Mouse (Mus musculus) left cerebral cortex, adult 9 months (tissue): Measurements from ENCODE around the gene Rnaseh2a.
"Not testable (repeated sequence)": the region's sequence is repeated elsewhere in the genome, so short reads cannot be mapped to it uniquely, and the experiment has no call there.

Source experiments
- DNase-seq, 2 experiments: peaks; one replicate each; pipeline ENCODE4 v3.0.0; 2022; ENCODE audit warnings: low spot score in 2 of 2

Gene Rnaseh2a

DNA sequence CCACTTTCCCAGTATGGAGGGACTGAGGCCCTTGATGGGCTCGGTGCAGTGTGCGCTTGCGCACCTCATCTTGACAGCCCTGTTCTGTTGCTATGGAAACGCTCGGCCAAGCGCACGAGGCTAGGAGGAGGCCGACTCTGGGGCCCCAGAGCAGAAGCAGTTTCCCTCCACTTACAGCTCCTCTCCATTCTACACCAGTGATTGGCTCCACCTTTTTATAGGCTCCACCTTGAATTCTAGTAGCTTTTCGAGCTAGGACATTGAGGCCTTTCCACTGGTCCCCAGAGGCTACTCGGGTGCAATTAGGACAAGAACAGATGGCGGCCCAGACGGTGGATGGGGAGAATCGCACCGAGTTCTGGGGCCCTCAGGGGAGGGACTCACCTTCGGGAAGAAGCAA, 34.7 kb downstream of the Rnaseh2a start:
- peak in 1 of 2 experiments; percentile 50 for DNase-seq

DNA sequence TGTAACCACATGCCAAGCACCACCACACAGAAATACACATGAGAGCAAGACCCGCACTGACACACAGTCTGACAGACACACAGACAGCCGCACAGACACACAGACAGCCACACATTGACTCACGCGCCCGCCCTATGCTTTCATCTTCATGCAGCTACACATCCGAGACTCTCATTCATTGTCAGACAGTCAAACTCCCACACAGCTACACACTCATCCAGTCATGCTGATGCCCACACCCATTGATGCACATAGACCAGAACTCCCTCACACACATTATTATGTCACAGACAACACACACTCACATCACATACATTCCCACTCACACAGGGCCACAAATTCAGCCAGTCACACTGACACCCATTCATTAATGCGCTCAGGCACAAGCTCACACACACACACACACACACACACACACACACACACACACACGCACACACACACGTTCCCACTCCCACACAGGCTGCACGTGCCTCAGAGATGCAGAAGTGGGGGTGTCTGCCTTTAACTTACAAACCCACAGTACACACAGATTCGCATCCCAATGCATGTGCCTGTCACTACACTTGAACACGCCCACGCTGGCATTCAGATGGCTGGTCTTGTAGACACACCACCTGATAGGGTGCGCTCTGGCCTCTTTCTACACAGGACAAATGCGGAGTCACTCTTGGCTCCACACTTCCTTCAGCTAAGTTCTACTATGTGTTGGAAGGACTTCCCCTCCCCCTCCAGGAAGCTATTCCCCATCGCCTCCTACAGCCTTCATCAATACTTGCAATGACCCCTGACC, 35.6 kb downstream of the Rnaseh2a start:
- no peak for DNase-seq

DNA sequence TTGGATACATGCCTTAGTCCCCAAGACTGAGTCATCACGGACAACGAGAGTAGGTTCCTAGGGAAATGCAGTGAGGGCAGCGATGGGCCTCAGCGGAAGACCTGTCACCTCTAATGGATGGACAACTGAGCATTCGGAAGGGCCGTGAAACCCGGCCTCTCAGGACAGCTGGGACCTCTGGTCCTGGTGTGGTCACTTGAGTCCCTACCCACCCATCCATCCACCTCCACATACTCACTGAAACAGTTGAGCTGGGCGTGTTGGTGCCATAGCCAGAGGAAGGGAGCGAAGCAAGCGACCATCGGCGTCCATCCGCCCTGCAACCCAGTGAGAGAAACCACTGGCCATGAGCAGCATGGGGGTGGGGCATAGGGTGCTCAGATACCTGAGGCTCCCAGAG, 39.0 kb downstream of the Rnaseh2a start:
- DNase-seq, result no peak

DNA sequence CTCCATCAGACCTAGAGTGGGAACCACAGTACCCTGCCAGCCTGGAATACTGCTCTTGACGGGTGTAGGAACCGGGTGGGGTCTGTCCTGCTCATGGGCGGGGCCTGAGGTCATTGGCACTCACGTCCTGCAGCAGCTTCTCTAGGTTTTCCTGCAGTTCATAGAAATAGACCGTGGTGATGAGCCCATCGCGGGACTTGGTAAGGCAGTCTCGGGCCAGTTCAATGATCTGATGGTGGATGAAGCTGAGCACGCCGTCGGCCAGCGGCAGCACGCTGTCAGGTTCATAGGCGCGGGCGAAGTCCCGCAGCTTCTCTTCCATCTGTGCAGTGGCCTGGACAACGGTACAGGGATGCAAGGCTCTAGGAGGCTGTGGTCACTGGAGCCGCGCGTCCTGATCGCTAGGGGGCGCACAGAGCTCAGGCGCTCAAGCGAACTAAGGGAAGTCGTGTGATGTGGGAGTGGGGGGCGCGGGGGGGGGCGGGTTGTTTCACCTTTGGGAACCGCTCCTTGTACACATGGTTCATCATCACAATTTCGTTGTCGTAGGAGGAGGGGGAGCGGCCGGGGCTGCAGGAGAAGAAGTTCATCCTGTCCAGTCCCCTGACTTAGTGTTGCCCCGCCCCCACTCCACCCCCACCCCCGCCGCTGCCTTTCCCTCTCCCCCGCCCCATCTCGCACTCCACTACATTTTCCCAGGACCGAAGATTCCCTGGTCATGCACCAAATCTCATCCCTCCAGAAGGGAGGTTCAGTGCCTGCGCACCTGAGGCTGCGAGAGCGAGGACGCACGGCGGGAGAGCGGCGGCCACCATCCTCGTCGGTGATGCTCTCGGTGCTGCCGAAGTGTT, 40.9 kb downstream of the Rnaseh2a start:
- peak in 1 of 2 experiments; percentile 66 for DNase-seq

DNA sequence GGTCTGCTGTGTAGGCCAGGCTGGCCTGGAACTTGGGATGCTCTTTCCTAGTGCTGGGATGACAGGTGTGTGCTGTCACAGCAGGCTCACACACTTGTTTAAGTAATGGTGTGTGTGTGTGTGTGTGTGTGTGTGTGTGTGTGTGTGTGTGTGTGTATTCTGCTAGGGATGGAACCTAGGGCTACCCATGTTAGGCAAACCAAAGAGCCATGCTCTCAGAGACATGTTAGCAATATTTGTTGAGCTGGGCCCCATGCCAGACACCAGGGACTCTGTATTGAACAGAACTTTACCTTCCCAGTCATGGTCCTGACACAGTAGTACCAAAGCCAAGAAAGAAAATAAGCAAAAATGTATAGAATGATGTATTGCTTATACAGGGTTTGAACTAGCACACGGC, 42.1 kb downstream of the Rnaseh2a start:
- DNase-seq, result no peak

DNA sequence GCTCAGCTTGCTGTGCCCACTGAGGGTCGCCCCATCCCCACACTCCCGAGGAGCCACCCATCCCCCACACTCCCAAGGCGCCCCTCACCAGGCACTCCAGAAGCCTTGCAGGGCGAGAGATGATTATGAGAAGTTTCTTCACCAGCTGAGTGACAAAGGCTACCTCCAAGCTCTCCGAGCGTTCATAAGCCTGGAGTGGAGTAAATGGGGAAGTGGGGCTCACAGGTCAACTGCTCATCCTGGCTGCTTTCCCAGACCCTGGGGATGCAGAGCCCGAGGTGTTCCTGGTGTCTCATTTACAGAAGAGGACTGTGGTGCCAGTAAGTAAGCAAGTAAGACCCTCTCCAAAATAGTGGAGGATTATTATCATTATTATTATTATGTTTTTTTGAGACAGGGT, 44.0 kb downstream of the Rnaseh2a start:
- DNase-seq, result no peak

DNA sequence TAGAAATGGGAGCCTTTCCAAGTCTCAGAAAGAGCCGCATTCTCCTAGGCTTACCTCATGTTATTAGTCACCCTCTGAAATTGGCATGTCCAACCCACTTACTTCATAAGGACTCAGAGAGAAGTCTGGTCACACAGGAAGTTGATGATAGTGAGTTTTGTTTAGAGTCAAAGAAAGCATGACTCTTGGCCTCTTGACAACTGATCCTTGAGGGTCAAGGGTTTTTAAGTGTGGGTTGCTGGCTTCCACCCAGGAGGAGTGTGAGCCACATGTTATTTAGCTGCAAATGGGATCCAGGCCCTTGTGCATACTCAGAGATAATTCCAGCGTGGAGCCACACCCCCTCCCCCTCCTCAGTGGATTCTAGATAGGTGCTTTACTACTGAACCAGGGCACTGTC, 48.0 kb downstream of the Rnaseh2a start:
- no peak for DNase-seq

DNA sequence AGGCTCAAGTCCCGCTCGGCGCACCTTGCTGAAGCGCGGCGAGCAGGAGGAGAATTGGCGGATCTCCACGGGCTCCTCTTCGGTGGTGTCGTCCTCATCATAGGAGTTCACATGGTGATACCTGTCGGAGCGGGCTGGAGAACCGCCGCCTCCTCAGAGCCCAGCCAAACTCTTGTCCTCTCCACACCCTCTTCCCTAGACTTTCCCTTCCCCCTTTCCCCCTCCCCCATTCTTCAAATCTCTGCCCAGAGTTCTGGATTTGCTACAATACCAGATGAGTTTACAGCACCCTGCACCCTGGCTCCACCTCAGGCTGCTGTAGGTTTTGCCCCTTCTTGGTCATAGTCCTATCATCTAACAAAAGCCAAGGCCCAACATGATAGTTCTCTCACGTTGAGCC, 50.9 kb downstream of the Rnaseh2a start:
- no peak for DNase-seq

DNA sequence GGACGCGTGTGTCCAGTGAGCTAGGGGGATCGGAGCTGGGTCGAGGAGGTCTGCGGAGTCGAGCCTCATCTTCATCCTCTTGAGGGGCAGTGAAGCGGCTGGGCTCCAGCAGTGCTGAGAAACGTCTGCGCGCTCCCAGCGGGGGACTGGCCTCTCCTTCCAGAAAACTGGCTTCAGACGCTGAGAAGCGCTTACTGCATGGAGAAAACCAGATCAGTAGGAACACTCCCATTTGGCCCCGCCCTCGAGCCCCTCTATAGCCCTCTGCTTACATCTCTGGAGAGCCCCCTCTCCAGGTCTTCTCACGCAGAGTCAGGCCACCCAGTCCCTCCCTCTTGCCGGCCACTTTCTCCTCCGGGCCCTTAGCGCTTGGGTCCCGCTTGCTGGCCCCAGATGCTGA, 51.8 kb downstream of the Rnaseh2a start:
- no peak for DNase-seq

DNA sequence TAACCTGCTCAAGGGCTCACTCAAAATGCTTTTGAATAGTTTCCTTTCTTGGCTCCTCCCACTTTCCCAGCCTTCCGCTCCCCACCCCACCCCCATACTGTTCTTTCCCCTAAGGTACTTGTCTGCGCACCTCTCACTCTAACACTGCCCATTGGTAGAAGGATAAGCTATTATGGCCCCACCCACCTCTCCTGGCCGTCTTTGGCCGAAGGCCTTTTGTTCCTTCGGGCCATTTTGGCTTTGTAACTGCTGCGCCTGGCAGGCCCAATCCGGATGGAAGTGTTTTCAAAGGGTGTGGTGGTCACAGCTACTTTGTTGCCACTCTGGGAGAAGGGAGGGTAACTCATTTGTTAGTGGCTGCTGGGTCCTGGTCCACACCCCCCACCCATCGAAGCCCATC, 54.3 kb downstream of the Rnaseh2a start:
- no peak for DNase-seq

DNA sequence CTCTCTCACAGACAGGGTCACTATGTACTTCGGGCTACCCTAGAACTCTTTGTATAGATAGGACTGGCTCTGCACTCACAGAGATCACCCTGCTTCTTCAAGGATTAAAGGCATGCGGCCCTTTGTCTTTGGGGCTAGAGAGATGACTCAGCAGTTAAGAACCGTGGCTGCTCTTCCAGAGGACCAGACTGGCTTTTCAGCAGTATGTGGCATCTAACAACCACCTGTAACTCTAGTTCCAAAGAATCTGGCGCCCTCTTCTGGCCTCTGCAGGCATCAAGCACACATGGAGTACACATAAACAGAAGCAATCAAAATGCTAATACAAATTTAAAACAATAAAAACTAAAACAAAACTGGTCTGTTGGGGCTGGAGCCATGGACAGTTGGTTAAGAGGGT, 55.6 kb downstream of the Rnaseh2a start:
- DNase-seq, result no peak

DNA sequence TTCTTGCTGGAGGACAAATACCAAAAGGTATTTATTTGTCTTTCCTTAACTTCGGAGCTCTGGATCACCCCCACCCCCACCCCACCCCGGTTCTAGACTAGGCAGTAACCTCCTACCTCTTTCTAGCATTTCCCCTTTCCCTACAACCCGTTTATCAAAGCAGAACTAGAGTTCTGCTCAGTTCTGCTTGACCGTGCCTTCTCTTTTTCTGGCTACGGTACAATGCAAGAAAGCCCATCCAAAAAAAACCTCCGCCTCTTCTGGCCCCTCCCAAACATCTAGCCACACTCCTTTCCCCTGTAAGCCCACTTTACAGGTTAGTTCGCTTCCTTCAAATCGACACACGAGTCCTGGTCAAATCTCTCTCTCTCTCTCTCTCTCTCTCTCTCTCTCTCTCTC, 56.1 kb downstream of the Rnaseh2a start:
- no peak for DNase-seq

DNA sequence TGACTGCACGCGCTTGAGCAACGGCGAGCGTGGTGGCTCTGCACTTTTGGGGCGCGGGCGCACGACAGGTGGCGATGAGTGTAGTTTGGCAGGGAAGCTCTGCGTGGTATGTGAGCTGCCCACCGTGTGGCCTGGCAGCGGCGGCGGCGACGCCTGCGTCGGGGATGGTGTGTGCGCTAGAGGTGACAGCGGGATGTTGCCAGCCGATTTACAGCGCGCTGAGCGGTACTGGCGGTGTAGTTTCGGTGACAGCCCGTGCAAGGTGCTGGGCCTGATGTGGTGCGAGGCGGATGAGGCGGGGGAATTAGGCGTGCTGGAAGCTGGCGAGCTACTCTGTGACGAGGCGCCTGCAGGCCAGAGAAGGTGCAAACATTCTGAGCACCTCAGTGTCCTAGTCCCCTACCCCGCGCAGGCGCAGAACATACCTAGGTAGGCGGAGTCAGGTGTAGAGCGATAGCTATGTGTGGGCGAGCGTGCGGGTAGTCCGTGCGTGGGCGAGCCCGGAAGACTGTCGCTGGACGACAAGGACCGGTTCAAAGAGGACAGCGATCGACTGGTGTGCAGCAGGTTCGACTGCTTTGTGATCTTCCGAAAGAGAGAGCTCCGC, 56.6 kb downstream of the Rnaseh2a start:
- DNase-seq, result peak in 1 of 2 experiments; percentile 69

DNA sequence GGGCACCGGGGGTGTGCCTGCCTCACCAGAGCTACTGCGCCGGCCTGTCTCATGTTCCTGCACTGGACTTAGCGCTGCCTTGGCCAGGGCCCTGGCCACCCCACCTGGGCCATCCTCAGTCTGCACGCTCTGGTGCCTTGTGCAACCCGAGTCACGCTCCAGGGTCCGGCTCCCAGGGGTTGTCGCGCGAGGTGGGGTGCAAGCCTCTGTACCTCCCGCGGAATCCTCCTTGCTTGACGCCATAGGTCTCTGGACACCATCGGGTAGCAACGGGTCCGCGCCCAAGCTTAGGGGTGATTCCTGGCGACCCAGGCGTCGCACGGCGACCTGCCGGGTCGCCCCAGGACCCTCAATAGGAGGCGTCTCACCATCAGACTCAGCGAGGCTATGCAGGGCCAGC, 57.2 kb downstream of the Rnaseh2a start:
- DNase-seq, result no peak

DNA sequence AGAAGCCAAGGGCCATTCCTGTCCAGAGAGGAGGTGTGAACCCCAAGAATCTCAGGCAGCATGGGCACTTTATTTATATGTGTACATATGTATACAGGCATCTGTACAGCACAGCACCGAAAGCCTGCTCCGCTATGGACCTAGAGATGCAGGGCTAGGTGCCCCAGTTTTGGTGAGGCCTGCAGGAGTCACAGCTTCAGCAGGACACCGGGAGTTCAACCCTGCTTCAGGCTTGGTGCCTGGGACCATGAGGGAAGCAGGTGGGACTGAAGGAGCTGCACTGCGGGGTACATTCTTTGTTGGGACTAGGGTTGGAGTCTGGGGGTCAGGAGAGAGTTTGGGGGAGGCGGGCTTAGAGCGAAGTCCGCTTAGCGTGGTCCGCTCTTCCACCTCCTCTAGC, 57.7 kb downstream of the Rnaseh2a start:
- no peak for DNase-seq

DNA sequence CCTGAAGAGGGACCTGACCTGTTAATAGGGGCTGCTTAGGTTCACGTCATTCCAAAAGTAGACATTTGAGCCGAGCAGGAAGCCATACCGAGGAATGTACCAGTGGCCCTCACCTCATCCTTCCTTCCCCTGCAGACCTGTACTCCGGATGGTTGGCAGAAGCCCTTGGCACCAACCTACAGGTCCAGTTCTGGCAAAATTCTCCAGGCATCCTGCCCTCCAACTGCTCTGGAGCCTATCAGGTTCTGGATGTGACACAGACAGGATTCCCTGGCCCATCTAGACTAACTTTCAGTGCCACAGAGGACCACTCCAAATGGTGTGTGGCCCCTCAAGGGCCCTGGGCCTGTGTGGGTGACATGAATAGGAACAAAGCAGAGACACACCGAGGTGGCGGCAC, 59.0 kb downstream of the Rnaseh2a start:
- no peak for DNase-seq

DNA sequence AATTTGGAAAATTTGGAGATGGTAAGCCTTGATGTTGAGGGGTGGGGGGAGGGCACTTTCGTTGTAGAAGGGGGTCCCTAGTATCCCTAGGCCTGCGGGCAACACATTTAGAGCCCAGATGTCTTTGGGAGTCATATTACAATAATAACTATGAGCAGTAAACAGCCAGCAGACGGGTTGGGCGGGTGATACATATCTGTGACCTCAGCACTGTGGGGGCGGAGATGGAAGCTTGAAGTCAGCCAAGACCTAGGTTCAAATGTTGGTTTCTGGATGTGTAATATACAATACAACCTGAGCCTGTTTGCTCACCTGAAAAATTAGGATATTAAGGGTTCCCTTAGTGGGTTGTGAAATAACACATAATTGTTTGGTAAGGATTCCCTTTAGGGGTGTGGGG, 59.6 kb downstream of the Rnaseh2a start:
- DNase-seq, result no peak

DNA sequence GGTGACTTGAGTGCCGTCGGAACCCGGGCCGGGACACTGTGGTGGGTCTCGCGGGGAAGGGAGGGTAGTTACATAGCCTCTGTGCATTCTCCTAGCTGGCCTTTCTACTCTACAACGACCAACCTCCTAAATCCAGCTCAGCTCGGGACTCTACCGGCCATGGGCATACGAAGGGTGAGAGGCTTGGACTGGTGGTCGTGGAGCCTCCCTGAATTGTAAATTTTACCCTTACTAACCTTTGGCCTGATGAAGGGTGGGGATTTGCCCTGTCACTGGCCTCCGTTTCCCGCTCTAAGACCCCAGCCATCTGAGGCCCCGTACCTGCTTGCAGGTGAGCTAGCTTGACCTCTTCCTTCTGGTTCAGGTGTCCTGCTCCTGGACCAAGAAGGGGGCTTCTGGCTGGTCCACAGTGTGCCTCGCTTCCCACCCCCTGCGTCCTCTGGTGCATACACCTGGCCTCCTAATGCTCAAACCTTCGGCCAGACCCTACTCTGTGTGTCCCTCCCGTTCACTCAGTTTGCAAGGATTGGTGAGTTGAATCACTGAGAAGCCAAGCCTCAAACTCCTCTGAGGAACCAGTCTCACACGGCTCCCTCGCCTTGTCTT, 60.3 kb downstream of the Rnaseh2a start:
- DNase-seq, result no peak

DNA sequence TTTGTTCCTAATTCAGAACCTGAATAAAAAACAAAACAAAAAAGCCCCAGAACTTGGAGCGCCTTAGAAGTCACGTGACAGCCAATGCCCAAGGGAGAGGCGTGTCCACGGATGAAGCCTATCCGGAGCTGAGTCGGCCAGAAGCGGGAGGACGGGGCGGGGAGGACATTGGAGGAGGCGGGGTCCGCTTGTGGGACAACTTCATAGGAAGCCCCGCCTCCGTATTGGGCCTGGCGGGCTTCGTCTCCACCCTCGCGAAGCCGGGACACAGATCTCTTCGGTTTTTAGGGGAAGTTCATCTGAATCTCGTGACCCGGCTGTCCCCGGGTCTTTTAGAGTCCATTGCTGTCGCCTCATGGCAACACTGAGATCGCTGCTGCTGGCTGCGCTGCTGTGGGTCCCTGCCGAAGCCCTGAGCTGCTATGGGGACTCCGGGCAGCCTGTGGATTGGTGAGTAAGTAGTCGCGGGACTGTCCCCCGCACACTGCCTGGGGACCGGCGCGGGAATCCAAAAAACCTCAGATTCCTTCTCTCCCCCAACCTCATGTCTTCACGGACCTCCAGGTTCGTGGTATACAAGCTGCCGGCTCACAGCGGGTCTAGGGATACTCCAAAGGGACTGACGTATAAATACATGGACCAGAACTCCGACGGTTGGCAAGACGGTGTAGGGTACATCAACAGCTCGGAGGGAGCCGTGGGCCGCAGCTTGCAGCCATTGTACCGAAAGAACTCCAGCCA, 61.0 kb downstream of the Rnaseh2a start, which contains the start of gene Dnase2a:
TSS of gene Dnase2a (plus strand) at position 140 of the 741 bp plus-strand sequence.
- peak; percentile 79 to 87 for DNase-seq

DNA sequence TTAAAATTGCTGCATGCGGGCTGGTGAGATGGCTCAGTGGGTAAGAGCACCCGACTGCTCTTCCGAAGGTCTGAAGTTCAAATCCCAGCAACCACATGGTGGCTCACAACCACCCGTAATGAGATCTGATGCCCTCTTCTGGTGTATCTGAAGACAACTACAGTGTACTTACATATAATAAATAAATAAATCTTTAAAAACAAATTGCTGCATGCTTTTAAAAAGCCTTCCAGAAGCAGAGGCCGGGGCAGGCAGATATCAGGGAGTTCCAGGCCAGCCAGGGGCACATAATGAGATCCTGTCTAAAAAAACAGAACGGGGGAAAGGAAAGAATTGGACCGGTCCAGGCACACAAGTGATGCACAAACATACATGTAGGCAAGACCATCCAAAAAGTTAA, 61.6 kb downstream of the Rnaseh2a start:
- not testable (repeated sequence) for DNase-seq

DNA sequence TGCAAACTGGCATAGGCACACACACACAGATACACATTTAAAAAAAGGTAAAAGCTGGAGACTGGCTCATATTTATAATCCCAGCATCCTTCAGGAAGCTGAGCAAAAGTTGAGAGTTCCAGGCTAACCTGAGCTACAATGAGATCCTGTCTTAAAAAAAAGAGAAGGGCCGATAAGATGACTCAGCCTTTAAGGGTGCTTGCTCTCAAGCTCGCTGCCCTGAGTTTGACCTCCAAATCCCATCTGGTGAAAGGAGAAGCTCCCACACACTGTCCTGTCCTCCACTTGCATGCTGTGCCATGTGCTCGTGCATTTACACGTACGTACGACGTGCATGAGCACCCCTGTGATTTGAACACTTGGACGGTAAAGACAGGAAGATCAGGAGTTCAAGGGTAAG, 62.1 kb downstream of the Rnaseh2a start:
- no peak for DNase-seq
